Mouse (Mus musculus) heart, embryonic 11.5 days (tissue): ENCODE results near the gene Ccdc144b. TPM values are rescaled to one million over a fixed set of nuclear protein-coding genes. Genes with fewer than 3 reads are reported as not detected.

ENCODE experiments used
- ATAC-seq: fragments of 200-750 bp; cut with Nextera tagmentation; replicated peaks from 2 replicates; pipeline ENCODE4 v1.8.0; 2017; ENCODE audit warnings: moderate library complexity; ENCODE audit not compliant: insufficient number of reproducible peaks, low FRiP score, low TSS enrichment
- H3K27ac ChIP-seq: fragments of 300-500 bp; sonication (generic); 2 replicates; pipeline ENCODE4 v1.5.1; 2014; ENCODE audit warnings: mild to moderate bottlenecking, low read depth, low read length
- H3K27me3 ChIP-seq: fragments of 300-500 bp; sonication (generic); 2 replicates; pipeline ENCODE4 v1.6.1; 2014; ENCODE audit warnings: mild to moderate bottlenecking, low read length, mixed read lengths; ENCODE audit not compliant: control insufficient read depth, insufficient read depth
- H3K36me3 ChIP-seq: fragments of 300-500 bp; sonication (generic); 2 replicates; pipeline ENCODE4 v1.6.1; 2014; ENCODE audit warnings: mild to moderate bottlenecking, low read length, moderate library complexity, mixed read lengths; ENCODE audit not compliant: control insufficient read depth, insufficient read depth
- H3K4me1 ChIP-seq: fragments of 300-500 bp; sonication (generic); 2 replicates; pipeline ENCODE4 v1.6.1; 2014; ENCODE audit warnings: low read length; ENCODE audit not compliant: control insufficient read depth, insufficient read depth
- H3K4me2 ChIP-seq: fragments of 300-500 bp; sonication (generic); 2 replicates; pipeline ENCODE4 v1.6.1; 2014; ENCODE audit warnings: mild to moderate bottlenecking, moderate library complexity
- H3K4me3 ChIP-seq: fragments of 300-500 bp; sonication (generic); 2 replicates; pipeline ENCODE4 v1.5.1; 2014; ENCODE audit warnings: low read depth, low read length
- H3K9ac ChIP-seq: fragments of 300-500 bp; sonication (generic); 2 replicates; pipeline ENCODE4 v1.6.1; 2014; ENCODE audit warnings: mild to moderate bottlenecking, low read depth, low read length, moderate library complexity
- H3K9me3 ChIP-seq: fragments of 300-500 bp; sonication (generic); replicated peaks from 2 replicates; pipeline ENCODE4 v1.6.1; 2016; ENCODE audit warnings: low read length; ENCODE audit not compliant: control insufficient read depth
- WGBS: fragments of 180-500 bp; shearing (Covaris S2); extraction: QIAGEN DNeasy Blood & Tissue Kit; methylation state at CpG from one replicate; pipeline ENCODE4 v1.1.7; 2014; ENCODE audit not compliant: insufficient replicate concordance; 5-methylcytosine and 5-hydroxymethylcytosine counted together
- polyA plus RNA-seq: library from polyadenylated mRNA; unstranded; fragments of >200 nt; fragmentation: Nextera tagmentation; extraction: Ambion mirVana; gene quantifications from 2 replicates; pipeline ENCODE4 v1.2.1, GENCODE M21; 2014

Gene Ccdc144b
- polyA plus RNA-seq, 1 experiment from 2014 or later: 0.03 TPM

GRCm38 (mm10) chr3:36008411-36009154, 44.8 kb downstream of the Ccdc144b start:
- WGBS: 72% methylated on average over 4 of the region's 4 CpGs
- Histone ChIP-seq H3K36me3 (no peaks in the 10 kb centered on the region), H3K9ac (no peak overlapping the region), H3K27ac (no peak overlapping the region), H3K4me3 (no peak overlapping the region), H3K4me2 (no peak overlapping the region), H3K4me1 (no peaks in the 10 kb centered on the region), H3K9me3 (no peaks in the 10 kb centered on the region), H3K27me3 (no peaks in the 10 kb centered on the region)
- no peak for ATAC-seq

GRCm38 (mm10) chr3:36004028-36004895, 49.1 kb downstream of the Ccdc144b start:
- no peaks in the 10 kb centered on the region for H3K27me3 ChIP-seq
- H3K27ac ChIP-seq: no peak overlapping the region
- no peaks in the 10 kb centered on the region for H3K36me3 ChIP-seq
- no peaks in the 10 kb centered on the region for H3K9me3 ChIP-seq
- no peak overlapping the region for H3K4me2 ChIP-seq
- H3K4me3 ChIP-seq: no peak overlapping the region
- no peak overlapping the region for H3K9ac ChIP-seq
- no peaks in the 10 kb centered on the region for H3K4me1 ChIP-seq
- 67% methylated on average over 4 of the region's 4 CpGs for whole genome bisulfite sequencing
- no peak for ATAC-seq

GRCm38 (mm10) chr3:36000275-36001239, 52.8 kb downstream of the Ccdc144b start, which contains the start of gene Mccc1:
Gene Mccc1, minus strand, starts transcription at chr3:36000678.
- Histone ChIP-seq H3K4me1 (no peaks in the 10 kb centered on the region), H3K4me2 (peak within 1 kb of the TSS; percentile 77), H3K4me3 (peak within 1 kb of the TSS; percentile 62), H3K36me3 (no peaks in the 10 kb centered on the region), H3K9me3 (no peaks in the 10 kb centered on the region), H3K27ac (peak within 1 kb of the TSS; percentile 63), H3K27me3 (no peaks in the 10 kb centered on the region), H3K9ac (peak within 1 kb of the TSS; percentile 73)
- WGBS: 5% methylated on average over 39 of the region's 39 CpGs
- ATAC-seq: peak; percentile 98

- Histone ChIP-seq H3K9me3 (no peaks in the 10 kb centered on the region), H3K27ac (0 out of 2 replicates have a peak overlapping the region, but pooled peaks have one; percentile 7), H3K4me1 (no peaks in the 10 kb centered on the region), H3K36me3 (peaks cover 3% of the 10 kb centered on the region), H3K27me3 (no peaks in the 10 kb centered on the region), H3K4me3 (no peak overlapping the region), H3K4me2 (no peak overlapping the region), H3K9ac (no peak overlapping the region)
- peak; percentile 39; the same call in 1 of the 2 replicates for ATAC-seq
- WGBS: 50% methylated on average over 11 of the region's 11 CpGs
These were observed 58.5 kb downstream of the Ccdc144b start for GRCm38 (mm10) chr3:35994552-35995531.

- no peak overlapping the region for H3K4me2 ChIP-seq
- H3K27me3 ChIP-seq: no peaks in the 10 kb centered on the region
- H3K4me3 ChIP-seq: no peak overlapping the region
- ATAC-seq: no peak
- H3K36me3 ChIP-seq: peaks cover 11% of the 10 kb centered on the region
- no peaks in the 10 kb centered on the region for H3K9me3 ChIP-seq
- H3K27ac ChIP-seq: no peak overlapping the region
- 82% methylated on average over 7 of the region's 7 CpGs for WGBS
- no peaks in the 10 kb centered on the region for H3K4me1 ChIP-seq
- H3K9ac ChIP-seq: no peak overlapping the region
These were observed 62.6 kb downstream of the Ccdc144b start for GRCm38 (mm10) chr3:35990715-35991114.

GRCm38 (mm10) chr3:35988031-35988430, 65.3 kb downstream of the Ccdc144b start:
- H3K4me3 ChIP-seq: no peak overlapping the region

GRCm38 (mm10) chr3:35986266-35986665, 67.1 kb downstream of the Ccdc144b start:
- H3K4me2 ChIP-seq: no peak overlapping the region
- WGBS: 75% methylated on average over 6 of the region's 6 CpGs
- no peak for ATAC-seq
- H3K36me3 ChIP-seq: peaks cover 14% of the 10 kb centered on the region
- H3K9ac ChIP-seq: no peak overlapping the region
- H3K4me1 ChIP-seq: no peaks in the 10 kb centered on the region
- no peaks in the 10 kb centered on the region for H3K9me3 ChIP-seq
- H3K27me3 ChIP-seq: no peaks in the 10 kb centered on the region
- H3K4me3 ChIP-seq: no peak overlapping the region
- no peak overlapping the region for H3K27ac ChIP-seq

More at GRCm38 (mm10) chr3:35988031-35988430, 65.3 kb downstream of the Ccdc144b start:
- 91% methylated on average over 6 of the region's 6 CpGs for WGBS
- H3K9me3 ChIP-seq: no peaks in the 10 kb centered on the region
- H3K4me2 ChIP-seq: no peak overlapping the region
- H3K9ac ChIP-seq: no peak overlapping the region
- no peaks in the 10 kb centered on the region for H3K4me1 ChIP-seq
- no peak overlapping the region for H3K27ac ChIP-seq
- ATAC-seq: no peak
- peaks cover 13% of the 10 kb centered on the region for H3K36me3 ChIP-seq
- H3K27me3 ChIP-seq: no peaks in the 10 kb centered on the region
